ENCODE assay signal across 24 mouse cellular contexts in the genomic region with DNA sequence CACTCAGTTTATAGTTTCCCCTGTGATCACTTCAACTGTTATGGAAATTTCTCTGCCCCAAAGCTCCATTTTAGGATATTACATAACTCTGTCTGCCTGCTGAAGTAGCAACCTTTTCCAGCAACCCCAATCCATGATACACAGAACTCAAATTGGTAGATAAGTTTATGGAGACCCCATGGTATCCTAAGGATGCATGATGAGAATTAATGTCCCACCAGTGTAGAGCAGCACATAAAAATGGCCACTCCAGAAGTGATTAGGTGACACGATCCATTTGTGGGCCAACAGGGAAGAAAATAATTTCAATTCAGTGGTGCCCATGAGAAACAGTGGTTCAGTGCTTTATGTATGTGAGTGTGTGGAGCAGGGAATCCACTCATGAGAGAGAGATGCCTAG.
DNase-seq lines count a peak whose midpoint lies in the region; ATAC-seq lines count a peak whose summit lies in the region.
"Had no signal": no experiment of that assay in that cellular context is flagged by ENCODE, and none has a peak within 500 bp of the region (broad histone marks: within the 10 kb centered on the region; RNA-seq: fewer than 3 reads in every experiment).

No protein-coding gene starts in this region.

- 89% methylated on average over 1 of the region's 1 CpGs for WGBS in midbrain, embryonic 11.5 days
- 98% methylated on average over 1 of the region's 1 CpGs for WGBS in midbrain, embryonic 10.5 days
- 71% methylated on average over 1 of the region's 1 CpGs for WGBS in neural tube, embryonic 14.5 days

- DNase-seq in frontal cortex, postnatal 36 days (ENCODE audit: low spot score in 2 of 2), result no peak
- peak; percentile 19 for DNase-seq in midbrain, embryonic 11.5 days (ENCODE audit: low spot score, missing footprints)
- DNase-seq in midbrain, embryonic 10.5 days (ENCODE audit: low spot score), result no peak
- DNase-seq in thymus, postnatal 0 days (ENCODE audit: low spot score), result no peak
- DNase-seq: adrenal gland, adult 8-10 months; adrenal gland, postnatal 14 days; adrenal gland, postnatal 36 days; B cell, adult 2 months; cerebellum, adult 11-12 months; cerebellum, adult 2 months; cerebellum, adult 9-10 months; cerebellum, postnatal 10 days; cerebellum, postnatal 25 days had no signal

- H3K4me1 ChIP-seq in midbrain, embryonic 11.5 days (ENCODE audit: control insufficient read depth, insufficient read depth, low read length), result no peaks in the 10 kb centered on the region
- no peaks in the 10 kb centered on the region for H3K4me1 ChIP-seq in midbrain, embryonic 10.5 days
- no peaks in the 10 kb centered on the region for H3K4me1 ChIP-seq in neural tube, embryonic 14.5 days (ENCODE audit: control insufficient read depth, insufficient read depth, low read length)
- H3K4me1 ChIP-seq: embryonic facial prominence, embryonic 10.5 days; embryonic facial prominence, embryonic 12.5 days; forebrain, embryonic 13.5 days; forebrain, embryonic 15.5 days had no signal

- no peaks in the 10 kb centered on the region for H3K36me3 ChIP-seq in midbrain, embryonic 11.5 days (ENCODE audit: control insufficient read depth, insufficient read depth, low read length)
- no peaks in the 10 kb centered on the region for H3K36me3 ChIP-seq in midbrain, embryonic 10.5 days
- no peaks in the 10 kb centered on the region for H3K36me3 ChIP-seq in neural tube, embryonic 14.5 days (ENCODE audit: control insufficient read depth, insufficient read depth, low read length)
- H3K36me3 ChIP-seq: embryonic facial prominence, embryonic 10.5 days; embryonic facial prominence, embryonic 12.5 days; forebrain, embryonic 15.5 days; G1E had no signal

- 0 out of 2 replicates have a peak, but pooled peaks have one; percentile 20 for ATAC-seq in frontal cortex, adult (ENCODE audit: low TSS enrichment)
- no peak for ATAC-seq in midbrain, embryonic 11.5 days (ENCODE audit: low FRiP score)
- ATAC-seq in neural tube, embryonic 14.5 days (ENCODE audit: low read depth), result peak; percentile 56; the same call in 1 of the 2 replicates
- ATAC-seq: activated CD4-positive, CD25-positive, alpha-beta regulatory T cell, adult 4 months; CD4-positive, CD25-positive, alpha-beta regulatory T cell, adult 4 months; forebrain, embryonic 13.5 days; forebrain, embryonic 15.5 days; Patski had no signal

- no peaks in the 10 kb centered on the region for H3K9me3 ChIP-seq in midbrain, embryonic 11.5 days (ENCODE audit: control insufficient read depth, low read length)
- no peaks in the 10 kb centered on the region for H3K9me3 ChIP-seq in midbrain, embryonic 10.5 days (replicated peaks)
- no peaks in the 10 kb centered on the region for H3K9me3 ChIP-seq in neural tube, embryonic 14.5 days (ENCODE audit: control insufficient read depth, low read length)
- H3K9me3 ChIP-seq: embryonic facial prominence, embryonic 10.5 days; embryonic facial prominence, embryonic 12.5 days; forebrain, embryonic 13.5 days; forebrain, embryonic 15.5 days; G1E had no signal

- no peak overlapping the region for H3K9ac ChIP-seq in midbrain, embryonic 11.5 days (ENCODE audit: low read length)
- no peak overlapping the region for H3K9ac ChIP-seq in neural tube, embryonic 14.5 days (replicated peaks; ENCODE audit: low read depth, low read length)
- H3K9ac ChIP-seq: embryonic facial prominence, embryonic 12.5 days; forebrain, embryonic 13.5 days; forebrain, embryonic 15.5 days had no signal

- no peaks in the 10 kb centered on the region for H3K27me3 ChIP-seq in midbrain, embryonic 11.5 days (ENCODE audit: control insufficient read depth, insufficient read depth, low read length)
- H3K27me3 ChIP-seq in midbrain, embryonic 10.5 days (ENCODE audit: low read depth, poor library complexity, severe bottlenecking), result no peaks in the 10 kb centered on the region
- no peaks in the 10 kb centered on the region for H3K27me3 ChIP-seq in neural tube, embryonic 14.5 days (ENCODE audit: control insufficient read depth, insufficient read depth, low read length)
- H3K27me3 ChIP-seq: CH12.LX; embryonic facial prominence, embryonic 12.5 days; forebrain, embryonic 13.5 days; forebrain, embryonic 15.5 days; Patski had no signal

- no peak overlapping the region for H3K4me2 ChIP-seq in midbrain, embryonic 11.5 days
- H3K4me2 ChIP-seq in neural tube, embryonic 14.5 days (ENCODE audit: low read depth, low read length), result no peak overlapping the region
- H3K4me2 ChIP-seq: embryonic facial prominence, embryonic 12.5 days; forebrain, embryonic 13.5 days; forebrain, embryonic 15.5 days had no signal

- no peak overlapping the region for H3K27ac ChIP-seq in midbrain, embryonic 11.5 days (ENCODE audit: low read depth, low read length)
- no peak overlapping the region for H3K27ac ChIP-seq in midbrain, embryonic 10.5 days (replicated peaks)
- no peak overlapping the region for H3K27ac ChIP-seq in neural tube, embryonic 14.5 days (ENCODE audit: low read depth, low read length)
- H3K27ac ChIP-seq: embryonic facial prominence, embryonic 10.5 days; embryonic facial prominence, embryonic 12.5 days; forebrain, embryonic 13.5 days; forebrain, embryonic 15.5 days had no signal

- no peak overlapping the region for H3K4me3 ChIP-seq in midbrain, embryonic 11.5 days (ENCODE audit: low read depth, low read length)
- H3K4me3 ChIP-seq in midbrain, embryonic 10.5 days, result no peak overlapping the region
- no peak overlapping the region for H3K4me3 ChIP-seq in neural tube, embryonic 14.5 days (ENCODE audit: low read depth, low read length)
- H3K4me3 ChIP-seq: embryonic facial prominence, embryonic 10.5 days; embryonic facial prominence, embryonic 12.5 days; forebrain, embryonic 13.5 days; forebrain, embryonic 15.5 days had no signal
